Mouse (Mus musculus): ENCODE measurements around the gene Ush1g.

- TF ChIP-seq TCF12 (IDR thresholded peaks at IDR 0.05; ENCODE audit: insufficient read depth, poor library complexity, severe bottlenecking) (no peak), POLR2A (IDR thresholded peaks at IDR 0.05; ENCODE audit: insufficient read length, low read depth) (no peak), POLR2AphosphoS2 (IDR thresholded peaks at IDR 0.05; ENCODE audit: insufficient read length, low read depth) (no peak), E2F4 (IDR thresholded peaks at IDR 0.05; ENCODE audit: insufficient read depth) (no peak), USF1 (IDR thresholded peaks at IDR 0.05; ENCODE audit: low read depth) (no peak), MAX (IDR thresholded peaks at IDR 0.05; ENCODE audit: low read depth) (no peak), CEBPB (IDR thresholded peaks at IDR 0.05; ENCODE audit: insufficient read depth, poor library complexity, severe bottlenecking) (no peak), MYOG (IDR thresholded peaks at IDR 0.05; ENCODE audit: control insufficient read depth in 1 of 3, insufficient read depth in 1 of 3, insufficient read length in 2 of 3, low read depth in 2 of 3) (no peak), MYOD1 (IDR thresholded peaks at IDR 0.05; ENCODE audit: control insufficient read depth in 1 of 3, insufficient read length in 2 of 3, low read depth in 2 of 3) (no peak)
These were observed 44.3 kb downstream of the Ush1g start for GRCm38 (mm10) chr11:115277604-115277975.
